Mouse (Mus musculus): ENCODE results near the gene Rubcnl.

DNA sequence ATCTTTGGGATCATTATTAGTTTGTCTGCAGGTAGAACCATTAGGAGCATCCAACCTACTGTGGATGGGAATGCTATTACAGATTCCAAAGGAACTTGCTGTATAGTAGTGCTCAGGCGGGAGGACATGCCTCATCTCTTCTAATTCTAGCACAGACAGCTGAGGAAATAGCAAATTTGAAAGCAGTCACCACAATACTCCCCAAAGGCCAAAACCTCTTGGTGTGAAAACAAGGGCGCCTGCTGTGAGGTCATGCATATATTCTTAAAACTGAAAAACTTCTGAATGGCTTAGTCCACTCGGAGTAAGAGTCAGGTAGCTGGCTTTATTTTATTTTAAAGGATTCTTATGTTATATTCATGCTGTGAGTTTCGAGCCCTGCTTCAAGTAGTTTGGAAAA lies 16.9 kb downstream of the Rubcnl start:
- TF ChIP-seq CTCF (IDR thresholded peaks at IDR 0.05 in 2 of 3, conservative IDR thresholded peaks at IDR 0.05 in 1 of 3; ENCODE audit: control insufficient read depth in 1 of 3, insufficient read depth in 1 of 3, low read depth in 2 of 3, low read length in 3 of 3, poor library complexity in 1 of 3, severe bottlenecking in 1 of 3) (no peak), SMC3 (IDR thresholded peaks at IDR 0.05; ENCODE audit: low read depth, low read length) (no peak), USF1 (IDR thresholded peaks at IDR 0.05; ENCODE audit: low read depth, low read length) (no peak), GATA1 (IDR thresholded peaks at IDR 0.05; ENCODE audit: low read depth, low read length) (no peak), MAX (IDR thresholded peaks at IDR 0.05; ENCODE audit: low read length) (no peak), POLR2A (IDR thresholded peaks at IDR 0.05; ENCODE audit: control insufficient read depth in 1 of 2, insufficient read depth in 1 of 2, low read depth in 1 of 2, low read length in 2 of 2, poor library complexity in 1 of 2) (no peak), MAFK (IDR thresholded peaks at IDR 0.05; ENCODE audit: borderline replicate concordance, low read depth, low read length) (no peak), NELFE (IDR thresholded peaks at IDR 0.05; ENCODE audit: low read depth, low read length) (no peak)

Data from MEL (cell line).